8 mouse cellular contexts compared by ENCODE assay signal in the genomic region with DNA sequence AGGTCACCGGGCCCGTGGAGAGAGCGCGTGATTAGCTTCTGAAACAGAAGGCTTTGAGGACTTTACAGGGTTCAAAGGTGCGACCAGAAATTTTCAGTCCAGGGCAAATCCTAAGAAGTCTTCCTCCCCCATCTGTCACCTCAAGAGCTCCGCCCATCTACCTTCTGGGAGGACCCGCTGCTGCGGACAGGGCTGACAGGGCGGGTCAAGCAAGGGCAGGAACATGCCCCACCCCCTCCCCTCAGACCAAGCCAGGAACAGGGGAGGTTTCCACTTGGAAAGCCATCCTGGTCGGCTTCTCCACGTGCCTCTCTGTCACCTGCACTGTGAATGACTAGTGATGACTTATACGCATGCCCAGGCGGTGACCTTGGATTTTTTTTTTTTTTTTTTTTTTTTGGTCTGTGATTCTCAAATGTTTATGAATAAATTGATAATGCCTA. TPM values are rescaled to one million over a fixed set of nuclear protein-coding genes. Genes with fewer than 3 reads are reported as not detected.
DNase-seq lines count a peak whose midpoint lies in the region; ATAC-seq and TF ChIP-seq lines count a peak whose summit lies in the region.
"Had no signal": no experiment of that assay in that cellular context is flagged by ENCODE, and none has a peak within 500 bp of the region (broad histone marks: within the 10 kb centered on the region; RNA-seq: fewer than 3 reads in every experiment).

No protein-coding gene starts in this region.

- no peak overlapping the region for H3K9ac ChIP-seq in liver, embryonic 16.5 days (ENCODE audit: low read depth, low read length)

- TF ChIP-seq CTCF in Patski (IDR thresholded peaks at IDR 0.05): no peak

- ATAC-seq in Patski: peak; percentile 69
- peak; percentile 43 for ATAC-seq in liver, embryonic 16.5 days (ENCODE audit: low read depth)
- ATAC-seq in monocyte, adult 5-6 weeks (replicated peaks; ENCODE audit: insufficient number of reproducible peaks, low FRiP score, low TSS enrichment, poor library complexity, severe bottlenecking): no peak
- no peak for ATAC-seq in megakaryocyte-erythroid progenitor cell, adult 5-6 weeks (replicated peaks; ENCODE audit: low FRiP score, low TSS enrichment, poor library complexity, severe bottlenecking)

- H3K9me3 ChIP-seq in liver, embryonic 16.5 days (replicated peaks; ENCODE audit: control insufficient read depth, low read length): no peaks in the 10 kb centered on the region
- H3K9me3 ChIP-seq: megakaryocyte, embryonic 14.5 days had no signal

- CTCF ChIA-PET in Patski (lab: Charles Lee): interaction anchor here (1.0 to 11.7 kb wide), 20 partner anchors 94 to 311 kb away, joined by 3 to 214 read pairs (median 4); partner anchors contain the start of gene Atp1a1

- H3K36me3 ChIP-seq in liver, embryonic 16.5 days (ENCODE audit: control insufficient read depth, insufficient read depth): no peaks in the 10 kb centered on the region

- DNase-seq in Patski (ENCODE audit: low read depth, low spot score): peak; percentile 74
- peak; percentile 76 for DNase-seq in embryo, embryonic 9.5 days (ENCODE audit: extremely low spot score)
- peak; percentile 15 for DNase-seq in induced T-regulatory cell, adult 2 months (ENCODE audit: low read depth)
- no peak for DNase-seq in gastrocnemius, adult 18-20 months (ENCODE audit: low spot score)

- no peak overlapping the region for H3K27ac ChIP-seq in liver, embryonic 16.5 days (ENCODE audit: low read length)

- POLR2A ChIA-PET in Patski (lab: Charles Lee): interaction anchor here (0.7 to 9.9 kb wide), 11 partner anchors 16 to 302 kb away, joined by 3 to 152 read pairs (median 5); partner anchors contain the start of gene Atp1a1

- in situ Hi-C loops in Patski (cut with MboI; ENCODE audit: low pct_unique_long_range_greater_than_20kb): loop anchor here (5.0 to 10.0 kb wide), 4 partner anchors 208 to 481 kb away; no protein-coding TSS in a partner anchor

- no peaks in the 10 kb centered on the region for H3K27me3 ChIP-seq in Patski
- H3K27me3 ChIP-seq in liver, embryonic 16.5 days (ENCODE audit: control insufficient read depth, insufficient read depth, low read depth, low read length): no peaks in the 10 kb centered on the region

- H3K4me3 ChIP-seq in liver, embryonic 16.5 days (ENCODE audit: low read depth, low read length): no peak overlapping the region

- H3K4me2 ChIP-seq in liver, embryonic 16.5 days (ENCODE audit: low read depth, low read length): no peak overlapping the region

- 27% methylated on average over 13 of the region's 13 CpGs for WGBS in liver, embryonic 16.5 days (ENCODE audit: insufficient replicate concordance)

- H3K4me1 ChIP-seq in liver, embryonic 16.5 days (ENCODE audit: control insufficient read depth, low read depth, low read length): no peaks in the 10 kb centered on the region; the same call in 1 of the 2 replicates

RNA-seq across cellular contexts. Expression of gene Mab21l3, which starts 43.2 kb away (rescaled TPM):
- polyA plus RNA-seq in Patski (2021): 1.1 TPM
- 0.07 TPM in 1 of 2 replicates, not detected in the other for polyA plus RNA-seq in liver, embryonic 16.5 days (2015; fragmentation: Nextera tagmentation; extraction: Ambion mirVana)
- not detected in 3 replicates for total RNA-seq in monocyte, adult 5-6 weeks (2017)
- total RNA-seq in megakaryocyte-erythroid progenitor cell, adult 5-6 weeks (2014; fragmentation: Nextera tagmentation): not detected in 2 replicates
- total RNA-seq in megakaryocyte-erythroid progenitor cell, adult 5-6 weeks (2017): not detected in 2 replicates
- not detected for total RNA-seq in gastrocnemius, adult 18-20 months (2021)

Comparison
In these comparisons a context has a peak if more than half of its experiments do, and no peak if none do; other contexts are left out.
1. ATAC-seq: peak in Patski (single experiment) and liver, embryonic 16.5 days (single experiment); none in monocyte, adult 5-6 weeks (single experiment) and megakaryocyte-erythroid progenitor cell, adult 5-6 weeks (single experiment).